Mouse (Mus musculus): ENCODE results near the gene Slfn5. TPM values are rescaled to one million over a fixed set of nuclear protein-coding genes. Genes with fewer than 3 reads are reported as not detected.

Slfn5 gene
- polyA plus RNA-seq, 1 experiment = 0.13 TPM

GRCm38 (mm10) chr11:82952612-82953542 is 1.7 kb downstream of the Slfn5 start:
- no peaks in the 10 kb centered on the region for H3K79me2 ChIP-seq (ENCODE audit: control insufficient read depth, insufficient read depth)

GRCm38 (mm10) chr11:82954631-82955030 is 3.5 kb downstream of the Slfn5 start:
- TF ChIP-seq CTCF (IDR thresholded peaks at IDR 0.05; ENCODE audit: control insufficient read depth, insufficient read depth, insufficient read length) = no peak
- TF ChIP-seq CEBPB (IDR thresholded peaks at IDR 0.05; ENCODE audit: low read depth) = no peak
- no peak for TF ChIP-seq USF1 (IDR thresholded peaks at IDR 0.05; ENCODE audit: low read depth)
- no peak for TF ChIP-seq MYOG (IDR thresholded peaks at IDR 0.05; ENCODE audit: control insufficient read depth, extremely low read depth, insufficient read length)
- Histone ChIP-seq H3K27me3 (ENCODE audit: control insufficient read depth, insufficient read depth, insufficient read length) (no peaks in the 10 kb centered on the region), H3K4me3 (ENCODE audit: insufficient read depth, poor library complexity, severe bottlenecking) (no peak overlapping the region), H3K79me3 (ENCODE audit: low read depth) (no peaks in the 10 kb centered on the region), H3K79me2 (ENCODE audit: control insufficient read depth, insufficient read depth) (no peaks in the 10 kb centered on the region), H3K36me3 (ENCODE audit: control insufficient read depth, insufficient read depth) (no peaks in the 10 kb centered on the region), H3ac (ENCODE audit: control insufficient read depth, insufficient read length, low read depth) (no peak overlapping the region)

More at GRCm38 (mm10) chr11:82952612-82953542, 1.7 kb downstream of the Slfn5 start:
- TF ChIP-seq CTCF (IDR thresholded peaks at IDR 0.05; ENCODE audit: control insufficient read depth, insufficient read depth, insufficient read length) (no peak), FOSL1 (IDR thresholded peaks at IDR 0.05; ENCODE audit: insufficient read depth, low read length, poor library complexity, severe bottlenecking) (no peak), MYOD1 (IDR thresholded peaks at IDR 0.05; ENCODE audit: control insufficient read depth, insufficient read length, low read depth) (no peak), USF1 (IDR thresholded peaks at IDR 0.05; ENCODE audit: low read depth) (no peak), CEBPB (IDR thresholded peaks at IDR 0.05; ENCODE audit: low read depth) (no peak), MAX (IDR thresholded peaks at IDR 0.05) (no peak), MYOG (IDR thresholded peaks at IDR 0.05; ENCODE audit: control insufficient read depth, extremely low read depth, insufficient read length) (no peak)
- H3K27me3 ChIP-seq (ENCODE audit: control insufficient read depth, insufficient read depth, insufficient read length) = no peaks in the 10 kb centered on the region
- H3K79me3 ChIP-seq (ENCODE audit: low read depth) = no peaks in the 10 kb centered on the region
- H3K36me3 ChIP-seq (ENCODE audit: control insufficient read depth, insufficient read depth) = no peaks in the 10 kb centered on the region
- no peak overlapping the region for H3ac ChIP-seq (ENCODE audit: control insufficient read depth, insufficient read length, low read depth)
- H3K4me3 ChIP-seq (ENCODE audit: insufficient read depth, poor library complexity, severe bottlenecking) = no peak overlapping the region

- Histone ChIP-seq H3K36me3 (ENCODE audit: control insufficient read depth, insufficient read depth) (no peaks in the 10 kb centered on the region), H3K79me2 (ENCODE audit: control insufficient read depth, insufficient read depth) (no peaks in the 10 kb centered on the region), H3K4me3 (ENCODE audit: insufficient read depth, poor library complexity, severe bottlenecking) (no peak overlapping the region), H3ac (ENCODE audit: control insufficient read depth, insufficient read length, low read depth) (no peak overlapping the region), H3K79me3 (ENCODE audit: low read depth) (no peaks in the 10 kb centered on the region), H3K27me3 (ENCODE audit: control insufficient read depth, insufficient read depth, insufficient read length) (no peaks in the 10 kb centered on the region)
- TF ChIP-seq MYOG (IDR thresholded peaks at IDR 0.05; ENCODE audit: control insufficient read depth, extremely low read depth, insufficient read length) = no peak
- TF ChIP-seq FOSL1 (IDR thresholded peaks at IDR 0.05; ENCODE audit: insufficient read depth, low read length, poor library complexity, severe bottlenecking) = no peak
- no peak for TF ChIP-seq MYOD1 (IDR thresholded peaks at IDR 0.05; ENCODE audit: control insufficient read depth, insufficient read length, low read depth)
- no peak for TF ChIP-seq USF1 (IDR thresholded peaks at IDR 0.05; ENCODE audit: low read depth)
- TF ChIP-seq CTCF (IDR thresholded peaks at IDR 0.05; ENCODE audit: control insufficient read depth, insufficient read depth, insufficient read length) = no peak
- no peak for TF ChIP-seq MAX (IDR thresholded peaks at IDR 0.05)
- no peak for TF ChIP-seq CEBPB (IDR thresholded peaks at IDR 0.05; ENCODE audit: low read depth)
Measured at GRCm38 (mm10) chr11:82956925-82957324, 5.8 kb downstream of the Slfn5 start.

GRCm38 (mm10) chr11:82959613-82960012 is 8.5 kb downstream of the Slfn5 start:
- Histone ChIP-seq H3K36me3 (ENCODE audit: control insufficient read depth, insufficient read depth) (no peaks in the 10 kb centered on the region), H3K79me3 (ENCODE audit: low read depth) (no peaks in the 10 kb centered on the region), H3ac (ENCODE audit: control insufficient read depth, insufficient read length, low read depth) (no peak overlapping the region), H3K79me2 (ENCODE audit: control insufficient read depth, insufficient read depth) (no peaks in the 10 kb centered on the region), H3K27me3 (ENCODE audit: control insufficient read depth, insufficient read depth, insufficient read length) (no peaks in the 10 kb centered on the region), H3K4me3 (ENCODE audit: insufficient read depth, poor library complexity, severe bottlenecking) (no peak overlapping the region)
- TF ChIP-seq MYOD1 (IDR thresholded peaks at IDR 0.05; ENCODE audit: control insufficient read depth, insufficient read length, low read depth) (no peak), MAX (IDR thresholded peaks at IDR 0.05) (no peak), FOSL1 (IDR thresholded peaks at IDR 0.05; ENCODE audit: insufficient read depth, low read length, poor library complexity, severe bottlenecking) (no peak), USF1 (IDR thresholded peaks at IDR 0.05; ENCODE audit: low read depth) (no peak), CEBPB (IDR thresholded peaks at IDR 0.05; ENCODE audit: low read depth) (no peak), CTCF (IDR thresholded peaks at IDR 0.05; ENCODE audit: control insufficient read depth, insufficient read depth, insufficient read length) (no peak), MYOG (IDR thresholded peaks at IDR 0.05; ENCODE audit: control insufficient read depth, extremely low read depth, insufficient read length) (no peak)

- H3K27me3 ChIP-seq (ENCODE audit: control insufficient read depth, insufficient read depth, insufficient read length) = no peaks in the 10 kb centered on the region
- no peaks in the 10 kb centered on the region for H3K36me3 ChIP-seq (ENCODE audit: control insufficient read depth, insufficient read depth)
- no peak overlapping the region for H3ac ChIP-seq (ENCODE audit: control insufficient read depth, insufficient read length, low read depth)
- TF ChIP-seq MAX (IDR thresholded peaks at IDR 0.05) = no peak
- TF ChIP-seq CEBPB (IDR thresholded peaks at IDR 0.05; ENCODE audit: low read depth) = no peak
- no peak for TF ChIP-seq MYOD1 (IDR thresholded peaks at IDR 0.05; ENCODE audit: control insufficient read depth, insufficient read length, low read depth)
- TF ChIP-seq FOSL1 (IDR thresholded peaks at IDR 0.05; ENCODE audit: insufficient read depth, low read length, poor library complexity, severe bottlenecking) = no peak
- no peak for TF ChIP-seq CTCF (IDR thresholded peaks at IDR 0.05; ENCODE audit: control insufficient read depth, insufficient read depth, insufficient read length)
- no peak overlapping the region for H3K4me3 ChIP-seq (ENCODE audit: insufficient read depth, poor library complexity, severe bottlenecking)
- no peaks in the 10 kb centered on the region for H3K79me2 ChIP-seq (ENCODE audit: control insufficient read depth, insufficient read depth)
- no peaks in the 10 kb centered on the region for H3K79me3 ChIP-seq (ENCODE audit: low read depth)
Measured at GRCm38 (mm10) chr11:82961743-82962142, 10.6 kb downstream of the Slfn5 start.
